Mouse (Mus musculus): ENCODE results near the gene Cluh. TPM values are rescaled to one million over a fixed set of nuclear protein-coding genes. Genes with fewer than 3 reads are reported as not detected.
A peak's percentile ranks its signal among the peaks of the same experiment; 100 is the strongest.

Cluh gene
- total RNA-seq (2014; fragmentation: Nextera tagmentation) (90.8 and 92.3 TPM in 2 replicates), total RNA-seq (2017) (42.9 and 64.3 TPM in 2 replicates)

GRCm38 (mm10) chr11:74649095-74649646 lies at the start of gene Cluh:
Cluh (plus strand) TSS chr11:74649495.
- peak; percentile 88 for ATAC-seq (replicated peaks; ENCODE audit: low FRiP score, low TSS enrichment, poor library complexity, severe bottlenecking)

DNA sequence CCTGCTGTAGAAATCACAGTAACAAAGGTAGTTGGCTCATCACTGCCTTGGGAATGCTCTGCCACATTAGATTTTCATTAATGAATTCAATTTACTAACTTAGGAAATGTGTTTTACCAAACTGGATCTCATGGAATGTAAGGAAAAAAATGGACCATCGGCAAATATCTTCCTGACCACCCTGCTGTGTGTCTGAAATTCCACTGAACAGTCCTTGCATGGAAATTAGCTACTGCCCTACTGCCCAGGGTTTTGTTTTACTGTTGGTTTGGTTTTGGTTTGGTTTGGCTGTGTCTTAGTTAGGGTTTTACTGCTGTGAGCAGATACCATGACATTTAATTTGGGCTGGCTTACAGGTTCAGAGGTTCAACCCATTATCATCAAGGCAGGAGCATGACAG lies 47.0 kb upstream of the Cluh start:
- no peak for ATAC-seq (replicated peaks; ENCODE audit: low FRiP score, low TSS enrichment, poor library complexity, severe bottlenecking)

DNA sequence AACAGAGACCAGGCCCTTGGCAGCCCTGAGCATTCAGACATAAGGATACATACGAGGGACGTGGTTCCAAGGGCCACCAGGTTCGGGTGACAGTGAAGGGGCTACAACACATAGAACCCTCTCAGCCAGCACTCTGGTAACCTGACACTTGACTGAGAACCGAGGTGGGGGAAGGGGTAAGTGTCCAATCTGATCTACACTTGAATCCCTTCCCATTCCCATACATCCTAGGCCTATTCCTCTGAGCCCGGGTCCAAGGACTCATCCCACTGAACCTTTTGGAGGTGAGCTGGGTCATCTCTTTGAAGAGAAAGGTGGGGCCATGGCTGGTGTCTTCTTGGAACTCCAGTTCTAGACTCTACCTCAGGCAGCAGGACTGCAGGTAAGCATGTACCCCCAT lies 39.2 kb upstream of the Cluh start:
- ATAC-seq (replicated peaks; ENCODE audit: low FRiP score, low TSS enrichment, poor library complexity, severe bottlenecking) = no peak

- ATAC-seq (replicated peaks; ENCODE audit: low FRiP score, low TSS enrichment, poor library complexity, severe bottlenecking) = no peak
These were observed 38.6 kb upstream of the Cluh start, which contains the start of gene Rap1gap2 for GRCm38 (mm10) chr11:74610545-74611176. Rap1gap2 (minus strand) TSS chr11:74610915.

DNA sequence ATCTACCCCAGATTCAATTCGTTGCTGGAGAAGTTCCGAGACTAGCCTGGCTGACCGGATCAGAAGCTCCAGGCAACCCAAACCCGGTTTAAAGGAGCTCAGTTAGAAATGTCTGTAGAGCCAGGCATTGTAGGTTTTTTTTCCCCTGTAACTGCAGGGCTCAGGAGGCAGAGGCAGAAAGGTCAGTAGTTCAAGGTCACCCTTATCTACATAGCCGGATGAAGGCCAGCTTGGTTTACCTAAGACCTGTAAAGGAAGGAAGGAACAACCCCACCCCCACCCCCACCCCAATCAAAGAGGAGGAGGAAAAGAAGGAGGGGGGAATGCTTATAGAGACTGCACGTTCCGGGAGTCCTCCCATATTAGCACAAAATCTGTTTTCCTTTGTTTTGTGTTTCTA lies 37.9 kb upstream of the Cluh start:
- ATAC-seq (replicated peaks; ENCODE audit: low FRiP score, low TSS enrichment, poor library complexity, severe bottlenecking) = no peak

DNA sequence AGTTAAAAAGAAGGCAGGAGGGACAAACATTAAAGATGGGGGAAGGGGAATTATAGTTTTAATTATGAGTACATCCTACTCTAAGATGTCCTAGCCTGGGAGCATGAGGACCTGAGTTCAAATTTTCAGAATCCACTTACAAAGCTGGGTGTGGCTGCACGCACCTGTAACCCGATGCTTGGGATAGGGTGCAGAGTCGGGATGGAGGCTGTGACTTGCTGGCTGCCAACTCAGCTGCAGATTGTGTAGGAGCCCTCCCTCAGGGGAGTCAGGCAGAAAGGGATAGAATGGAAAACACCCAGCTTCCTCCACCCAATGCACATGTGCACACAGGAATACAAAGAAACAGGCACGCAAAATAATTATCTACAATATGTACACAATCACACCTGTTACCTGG lies 35.9 kb upstream of the Cluh start:
- no peak for ATAC-seq (replicated peaks; ENCODE audit: low FRiP score, low TSS enrichment, poor library complexity, severe bottlenecking)

DNA sequence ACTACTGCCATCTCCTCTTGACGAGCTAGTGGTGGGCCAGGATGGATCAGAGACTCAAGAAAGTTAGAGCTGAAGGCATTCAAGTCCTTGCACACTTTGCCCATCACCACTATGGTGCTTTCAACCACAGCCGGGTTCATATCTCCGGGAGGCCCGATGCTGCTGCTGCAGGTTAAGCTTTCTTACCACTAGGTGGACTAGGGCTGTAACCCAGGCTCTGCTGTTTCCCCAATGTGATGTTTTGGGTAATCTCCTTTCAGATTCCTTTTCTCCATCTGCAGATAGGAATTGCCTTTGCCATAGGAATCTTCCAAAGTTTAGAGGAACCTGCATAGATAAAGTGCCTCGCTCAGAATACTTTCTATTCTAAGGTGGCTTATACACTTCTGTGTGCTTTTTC lies 33.7 kb upstream of the Cluh start:
- no peak for ATAC-seq (replicated peaks; ENCODE audit: low FRiP score, low TSS enrichment, poor library complexity, severe bottlenecking)

DNA sequence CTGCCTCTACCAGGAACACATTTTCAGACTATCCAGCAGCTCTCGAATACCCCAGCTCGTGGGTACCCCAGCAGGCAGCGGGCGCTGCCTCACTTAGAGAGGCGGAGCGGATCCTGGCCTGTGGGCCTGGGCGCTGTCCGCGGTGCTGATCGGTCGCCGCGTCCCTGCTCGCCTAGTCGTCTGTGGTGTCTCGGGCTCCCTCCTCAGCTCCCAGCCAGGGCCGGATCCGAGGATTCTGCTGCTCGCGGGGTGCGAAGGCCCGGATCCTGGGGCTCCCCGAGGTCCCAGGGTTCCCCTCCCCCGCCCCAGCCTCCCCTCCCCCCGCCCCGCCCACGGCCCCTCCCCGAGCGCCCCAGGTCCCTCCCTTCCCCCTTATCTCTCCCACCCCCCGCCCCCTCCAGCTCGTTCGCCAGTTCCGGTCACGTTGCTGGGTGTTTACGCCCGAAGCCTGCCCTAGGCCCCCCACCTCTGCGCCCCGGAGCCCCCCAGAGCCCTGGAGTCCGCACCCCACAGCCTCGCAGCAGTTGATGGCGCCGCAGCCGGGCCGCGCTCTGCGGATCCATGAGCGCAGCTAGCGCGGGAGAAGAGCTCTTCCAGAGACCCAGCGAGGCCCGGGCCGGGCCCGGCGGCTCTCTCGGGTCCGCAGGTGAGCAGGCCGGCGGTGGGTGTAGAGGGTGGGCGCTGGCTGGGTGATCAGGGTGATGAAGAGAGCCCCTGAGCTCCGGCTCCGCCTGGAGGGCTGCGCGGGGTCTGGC lies 29.9 kb upstream of the Cluh start, which contains the start of gene Ccdc92b:
Gene Ccdc92b (plus strand): TSS at position 405 of the 755 bp plus-strand sequence.
- ATAC-seq (replicated peaks; ENCODE audit: low FRiP score, low TSS enrichment, poor library complexity, severe bottlenecking) = peak; percentile 87

GRCm38 (mm10) chr11:74619956-74620300 lies 29.4 kb upstream of the Cluh start:
- ATAC-seq (replicated peaks; ENCODE audit: low FRiP score, low TSS enrichment, poor library complexity, severe bottlenecking) = no peak

GRCm38 (mm10) chr11:74621974-74622669 lies 27.2 kb upstream of the Cluh start:
- ATAC-seq (replicated peaks; ENCODE audit: low FRiP score, low TSS enrichment, poor library complexity, severe bottlenecking) = peak; percentile 83

GRCm38 (mm10) chr11:74623693-74624092 lies 25.6 kb upstream of the Cluh start:
- no peak for ATAC-seq (replicated peaks; ENCODE audit: low FRiP score, low TSS enrichment, poor library complexity, severe bottlenecking)

DNA sequence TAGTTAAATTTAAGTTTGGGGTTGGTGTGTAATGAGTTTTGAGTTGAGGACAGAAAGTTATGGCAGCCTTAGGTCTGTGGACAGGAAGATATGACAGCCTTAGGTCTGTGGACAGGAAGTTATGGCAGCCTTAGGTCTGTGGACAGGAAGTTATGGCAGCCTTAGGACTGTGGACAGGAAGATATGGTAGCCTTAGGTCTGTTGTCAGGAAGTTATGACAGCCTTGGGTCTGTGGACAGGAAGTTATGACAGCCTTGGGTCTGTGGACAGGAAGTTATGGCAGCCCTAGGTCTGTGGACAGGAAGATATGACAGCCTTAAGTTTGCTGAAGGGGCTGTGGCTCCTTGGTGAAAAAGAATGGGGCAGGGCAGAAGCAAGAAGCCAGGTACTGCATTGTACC lies 24.0 kb upstream of the Cluh start:
- ATAC-seq (replicated peaks; ENCODE audit: low FRiP score, low TSS enrichment, poor library complexity, severe bottlenecking) = no peak

- ATAC-seq (replicated peaks; ENCODE audit: low FRiP score, low TSS enrichment, poor library complexity, severe bottlenecking) = no peak
These were observed 21.8 kb upstream of the Cluh start for GRCm38 (mm10) chr11:74627481-74627880.

DNA sequence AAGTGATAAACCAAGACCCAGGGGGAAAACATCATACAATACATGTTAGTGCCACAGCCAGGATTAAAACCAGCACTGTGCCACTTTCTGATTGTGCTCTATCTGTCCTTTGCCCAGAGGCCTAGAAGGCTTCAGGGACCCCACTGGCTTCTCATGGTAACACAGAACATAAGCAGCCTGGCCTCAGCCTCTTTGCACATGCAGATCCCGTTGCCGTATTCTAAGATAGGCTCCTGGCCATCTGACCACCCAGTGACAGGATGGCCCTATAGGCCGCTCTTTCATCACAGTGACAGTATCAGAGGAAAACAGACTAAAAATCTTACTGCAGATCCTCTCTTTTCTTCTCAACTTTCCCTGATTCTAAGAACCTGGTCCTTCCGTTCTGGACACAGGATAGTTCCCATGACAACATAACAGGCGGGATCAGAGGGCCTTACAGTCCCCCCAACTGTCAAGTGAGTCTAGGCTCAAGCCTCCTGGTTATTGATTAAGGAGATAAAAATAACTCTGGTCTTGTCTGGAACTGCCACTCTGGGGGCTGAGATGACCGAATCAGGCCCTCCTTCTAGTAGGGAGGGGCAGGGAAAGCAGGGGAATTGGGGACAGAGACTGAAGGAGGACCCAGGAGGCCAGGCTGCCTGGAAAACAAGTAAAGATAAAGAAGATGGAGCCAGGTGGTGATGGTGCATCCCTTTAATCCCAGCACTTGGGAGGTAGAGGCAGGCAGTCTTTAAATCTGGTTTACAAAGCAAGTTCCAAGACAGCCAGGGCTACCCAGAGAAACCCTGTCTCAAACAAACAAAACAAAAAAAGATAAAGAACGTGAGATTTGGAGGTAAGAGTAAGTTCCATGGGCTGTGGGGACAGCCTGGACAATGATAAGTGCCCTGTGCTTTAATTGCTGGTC lies 17.2 kb upstream of the Cluh start:
- no peak for ATAC-seq (replicated peaks; ENCODE audit: low FRiP score, low TSS enrichment, poor library complexity, severe bottlenecking)

DNA sequence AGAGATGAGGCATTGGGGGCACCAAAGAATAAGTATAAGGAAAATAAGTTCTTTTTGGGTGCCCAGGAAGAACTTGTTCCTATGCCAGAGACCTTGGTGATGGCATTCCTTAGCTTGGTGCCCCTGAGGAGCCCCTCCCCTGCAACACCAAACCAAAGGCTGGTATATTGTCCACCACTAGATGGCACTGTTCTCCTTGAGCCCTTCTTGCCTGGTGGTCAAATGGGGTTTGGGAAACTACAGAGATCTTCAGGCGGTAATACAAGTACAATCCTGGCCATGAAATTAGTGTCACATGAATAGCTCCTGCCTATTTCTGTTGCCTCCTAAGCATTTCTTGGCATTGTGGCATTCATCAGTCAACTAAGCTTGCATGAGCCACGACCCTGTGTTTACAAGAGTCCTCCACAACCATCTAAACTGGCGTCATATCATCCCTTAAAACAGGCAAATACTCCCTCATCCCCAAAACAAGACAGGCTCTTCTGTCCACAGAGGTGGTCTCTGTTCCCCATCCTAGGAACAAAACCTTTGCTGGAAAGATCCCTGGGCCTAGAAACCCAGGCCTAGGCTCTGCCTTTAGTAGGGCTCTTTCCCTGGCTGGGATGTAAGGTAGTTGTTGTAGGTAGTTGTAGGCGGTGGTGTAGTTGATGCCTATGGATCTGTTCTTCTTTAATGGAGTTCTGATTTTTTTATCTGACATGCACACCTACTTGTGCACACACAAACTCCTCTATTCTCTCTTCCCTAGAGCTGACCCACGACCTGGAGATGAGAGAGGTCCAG lies 14.6 kb upstream of the Cluh start:
- ATAC-seq (replicated peaks; ENCODE audit: low FRiP score, low TSS enrichment, poor library complexity, severe bottlenecking) = peak; percentile 66

- ATAC-seq (replicated peaks; ENCODE audit: low FRiP score, low TSS enrichment, poor library complexity, severe bottlenecking) = no peak
These were observed 11.8 kb upstream of the Cluh start for GRCm38 (mm10) chr11:74637486-74637885.

DNA sequence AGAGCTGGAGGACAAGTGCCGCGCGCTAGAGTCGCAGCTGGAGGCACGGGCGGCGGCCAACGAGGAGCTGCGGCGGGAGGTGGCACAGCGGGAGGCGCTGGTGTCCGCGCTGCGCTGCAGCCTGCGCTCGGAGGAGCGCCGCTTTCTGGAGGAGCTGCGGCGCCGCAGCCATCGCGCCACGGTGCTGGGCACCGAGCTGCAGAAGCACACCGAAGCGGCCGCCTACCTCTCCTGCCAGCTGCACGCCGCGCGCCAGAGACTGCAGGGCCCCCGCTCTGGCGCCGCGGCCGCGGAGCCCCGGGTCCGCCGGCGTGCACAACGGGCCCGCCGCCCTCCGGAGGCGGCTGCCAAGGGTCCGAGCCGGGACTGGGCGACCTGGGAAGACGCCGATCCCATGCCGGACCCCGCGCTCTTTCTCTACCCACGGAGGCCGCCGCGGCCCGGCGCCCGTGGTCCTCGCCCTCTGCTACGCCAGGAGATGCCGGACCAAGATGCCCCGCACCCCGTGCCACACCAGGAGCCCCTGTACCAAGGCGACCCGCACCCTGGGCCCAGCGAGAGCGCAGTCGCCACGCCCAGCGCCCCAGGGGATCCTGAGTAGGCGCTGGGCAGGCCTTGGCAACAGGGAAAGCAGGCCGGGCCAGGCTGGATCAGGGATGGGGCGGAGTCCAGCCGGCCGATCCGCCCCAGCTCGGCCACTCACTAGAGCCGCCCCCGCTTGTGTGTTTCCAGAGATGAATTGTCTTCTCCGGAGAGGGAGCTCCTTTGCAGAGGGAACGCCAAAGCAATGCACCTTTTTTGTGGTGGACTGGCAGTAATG lies 11.1 kb upstream of the Cluh start:
- peak; percentile 83 for ATAC-seq (replicated peaks; ENCODE audit: low FRiP score, low TSS enrichment, poor library complexity, severe bottlenecking)

Measured in megakaryocyte-erythroid progenitor cell, adult 5-6 weeks (primary cell).